Mouse (Mus musculus) hindbrain, postnatal 0 days (tissue): ENCODE results near the gene Ppm1g. TPM values are rescaled to one million over a fixed set of nuclear protein-coding genes. Genes with fewer than 3 reads are reported as not detected.

Source experiments
- ATAC-seq: fragments of 200-750 bp; cut with Nextera tagmentation; 2 replicates; pipeline ENCODE4 v1.8.0; 2017; ENCODE audit warnings: mild to moderate bottlenecking, moderate TSS enrichment, moderate library complexity
- DNase-seq: peaks from one replicate; pipeline ENCODE4 v3.0.0-alpha.2; 2015; ENCODE audit warnings: low spot score
- H3K27ac ChIP-seq: fragments of 300-500 bp; sonication (generic); 2 replicates; pipeline ENCODE4 v1.5.1; 2014; ENCODE audit warnings: mild to moderate bottlenecking
- H3K27me3 ChIP-seq: fragments of 300-500 bp; sonication (generic); 2 replicates; pipeline ENCODE4 v1.6.1; 2014; ENCODE audit warnings: low read length, mixed read lengths; ENCODE audit not compliant: insufficient read depth
- H3K36me3 ChIP-seq: fragments of 300-500 bp; sonication (generic); 2 replicates; pipeline ENCODE4 v1.6.1; 2014; ENCODE audit warnings: low read length, mixed read lengths; ENCODE audit not compliant: insufficient read depth
- H3K4me1 ChIP-seq: fragments of 300-500 bp; sonication (generic); 2 replicates; pipeline ENCODE4 v1.6.1; 2014; ENCODE audit warnings: antibody characterized with exemption, low read length, mixed read lengths; ENCODE audit not compliant: insufficient read depth
- H3K4me2 ChIP-seq: fragments of 300-500 bp; sonication (generic); 2 replicates; pipeline ENCODE4 v1.6.1; 2014; ENCODE audit warnings: low read depth, mild to moderate bottlenecking, low read length, moderate library complexity, mixed read lengths
- H3K4me3 ChIP-seq: fragments of 300-500 bp; sonication (generic); 2 replicates; pipeline ENCODE4 v1.5.1; 2014; ENCODE audit warnings: low read length
- H3K9ac ChIP-seq: fragments of 300-500 bp; sonication (generic); replicated peaks from 2 replicates; pipeline ENCODE4 v1.6.1; 2014; ENCODE audit warnings: mild to moderate bottlenecking, low read length, moderate library complexity, mixed read lengths
- H3K9me3 ChIP-seq: fragments of 300-500 bp; sonication (generic); 2 replicates; pipeline ENCODE4 v1.6.1; 2016; ENCODE audit warnings: low read length, mixed read lengths
- CTCF ChIP-seq: IDR thresholded peaks from 2 replicates; pipeline ENCODE4 v1.5.1; 2016; ENCODE audit warnings: antibody characterized with exemption, control low read depth, low read depth
- WGBS: fragments of 180-500 bp; shearing (Covaris S2); extraction: QIAGEN DNeasy Blood & Tissue Kit; methylation state at CpG from one replicate; pipeline ENCODE4 v1.1.7; 2014; 5-methylcytosine and 5-hydroxymethylcytosine counted together
- polyA plus RNA-seq: library from polyadenylated mRNA; unstranded; fragments of >200 nt; fragmentation: Nextera tagmentation; extraction: Ambion mirVana; gene quantifications from 2 replicates; pipeline ENCODE4 v1.2.1, GENCODE M21; 2015
- total RNA-seq: library from RNA; depleted of rRNA; stranded (reverse); fragments of >200 nt; gene quantifications from 2 replicates; pipeline ENCODE4 v1.2.3, GENCODE M21; 2014; rRNA removed

The Ppm1g gene
- total RNA-seq (67.4 and 90.4 TPM in 2 replicates), polyA plus RNA-seq (155 and 157 TPM in 2 replicates)

GRCm38 (mm10) chr5:31220448-31221303 is at the start of gene Ppm1g:
Gene Ppm1g (minus strand): TSS chr5:31220687.
- Histone ChIP-seq H3K4me1 (no peaks in the 10 kb centered on the region), H3K9ac (peak within 1 kb of the TSS; percentile 93), H3K27ac (peak within 1 kb of the TSS; percentile 96), H3K4me3 (peak within 1 kb of the TSS; percentile 94), H3K27me3 (no peaks in the 10 kb centered on the region), H3K9me3 (no peaks in the 10 kb centered on the region), H3K36me3 (no peaks in the 10 kb centered on the region), H3K4me2 (peak within 1 kb of the TSS; percentile 84)
- DNase-seq (peak; percentile 99), ATAC-seq (peak; percentile 96)
- TF ChIP-seq CTCF = no peak; the same call in 1 of the 2 replicates
- 2% methylated on average over 52 of the region's 70 CpGs for WGBS

GRCm38 (mm10) chr5:31267686-31268085 is 47.2 kb upstream of the Ppm1g start:
- ATAC-seq (no peak), DNase-seq (no peak)
- Histone ChIP-seq H3K27me3 (no peaks in the 10 kb centered on the region), H3K4me3 (no peak overlapping the region), H3K9ac (no peak overlapping the region), H3K9me3 (no peaks in the 10 kb centered on the region), H3K27ac (no peak overlapping the region), H3K4me2 (no peak overlapping the region), H3K36me3 (peaks cover 70% of the 10 kb centered on the region), H3K4me1 (no peaks in the 10 kb centered on the region)
- TF ChIP-seq CTCF = no peak
- 63% methylated on average over 6 of the region's 6 CpGs for WGBS

GRCm38 (mm10) chr5:31266101-31266500 is 45.6 kb upstream of the Ppm1g start:
- DNase-seq (no peak), ATAC-seq (no peak)
- H3K9ac ChIP-seq = no peak overlapping the region
- no peaks in the 10 kb centered on the region for H3K9me3 ChIP-seq
- no peak overlapping the region for H3K27ac ChIP-seq
- TF ChIP-seq CTCF = no peak
- 89% methylated on average over 7 of the region's 7 CpGs for WGBS
- no peak overlapping the region for H3K4me2 ChIP-seq
- peaks cover 75% of the 10 kb centered on the region for H3K36me3 ChIP-seq
- no peaks in the 10 kb centered on the region for H3K27me3 ChIP-seq
- no peak overlapping the region for H3K4me3 ChIP-seq
- no peaks in the 10 kb centered on the region for H3K4me1 ChIP-seq

- WGBS = 88% methylated on average over 11 of the region's 11 CpGs
- H3K36me3 ChIP-seq = peaks cover 51% of the 10 kb centered on the region
Measured at GRCm38 (mm10) chr5:31257616-31258015, 37.1 kb upstream of the Ppm1g start.

GRCm38 (mm10) chr5:31255971-31256370 is 35.5 kb upstream of the Ppm1g start:
- H3K4me1 ChIP-seq = no peaks in the 10 kb centered on the region
- no peak overlapping the region for H3K9ac ChIP-seq
- 77% methylated on average over 2 of the region's 2 CpGs for WGBS
- no peak overlapping the region for H3K4me2 ChIP-seq
- H3K27me3 ChIP-seq = no peaks in the 10 kb centered on the region
- H3K27ac ChIP-seq = no peak overlapping the region
- H3K4me3 ChIP-seq = no peak overlapping the region
- no peak for ATAC-seq
- TF ChIP-seq CTCF = no peak
- peaks cover 52% of the 10 kb centered on the region for H3K36me3 ChIP-seq
- no peaks in the 10 kb centered on the region for H3K9me3 ChIP-seq
- DNase-seq = no peak

More at GRCm38 (mm10) chr5:31257616-31258015, 37.1 kb upstream of the Ppm1g start:
- TF ChIP-seq CTCF = no peak
- H3K27ac ChIP-seq = no peak overlapping the region
- ATAC-seq = no peak
- H3K9me3 ChIP-seq = no peaks in the 10 kb centered on the region
- no peak overlapping the region for H3K4me2 ChIP-seq
- H3K4me1 ChIP-seq = no peaks in the 10 kb centered on the region
- no peak overlapping the region for H3K9ac ChIP-seq
- H3K4me3 ChIP-seq = no peak overlapping the region
- no peaks in the 10 kb centered on the region for H3K27me3 ChIP-seq
- DNase-seq = no peak

- ATAC-seq (no peak), DNase-seq (no peak)
- Histone ChIP-seq H3K27me3 (no peaks in the 10 kb centered on the region), H3K9me3 (no peaks in the 10 kb centered on the region), H3K36me3 (peaks cover 55% of the 10 kb centered on the region), H3K4me3 (no peak overlapping the region), H3K9ac (no peak overlapping the region), H3K4me2 (no peak overlapping the region), H3K27ac (no peak overlapping the region), H3K4me1 (no peaks in the 10 kb centered on the region)
- TF ChIP-seq CTCF = no peak
- 95% methylated on average over 2 of the region's 2 CpGs for WGBS
Measured at GRCm38 (mm10) chr5:31255381-31255780, 34.9 kb upstream of the Ppm1g start.

GRCm38 (mm10) chr5:31254901-31255300 is 34.4 kb upstream of the Ppm1g start:
- H3K4me2 ChIP-seq = no peak overlapping the region
- WGBS = 90% methylated on average over 8 of the region's 8 CpGs
- ATAC-seq (no peak), DNase-seq (no peak)
- H3K4me3 ChIP-seq = no peak overlapping the region
- H3K9me3 ChIP-seq = no peaks in the 10 kb centered on the region
- H3K4me1 ChIP-seq = no peaks in the 10 kb centered on the region
- no peak overlapping the region for H3K27ac ChIP-seq
- TF ChIP-seq CTCF = no peak
- H3K27me3 ChIP-seq = no peaks in the 10 kb centered on the region
- peaks cover 55% of the 10 kb centered on the region for H3K36me3 ChIP-seq
- H3K9ac ChIP-seq = no peak overlapping the region
